Mouse (Mus musculus): ENCODE results near the gene 4931422A03Rik. TPM values are rescaled to one million over a fixed set of nuclear protein-coding genes. Genes with fewer than 3 reads are reported as not detected.

The 4931422A03Rik gene
- polyA plus RNA-seq, 1 experiment: not detected

GRCm38 (mm10) chr2:104044479-104045080 lies 16.4 kb upstream of the 4931422A03Rik start:
- no peak overlapping the region for H3K27ac ChIP-seq (ENCODE audit: insufficient read depth, low read length)
- H3K4me3 ChIP-seq (ENCODE audit: insufficient read depth, low read length): no peak overlapping the region
- TF ChIP-seq POLR2A (IDR thresholded peaks at IDR 0.05; ENCODE audit: low read depth, low read length) (no peak), CTCF (IDR thresholded peaks at IDR 0.05; ENCODE audit: borderline replicate concordance, insufficient read depth, low read length) (no peak)
- no peaks in the 10 kb centered on the region for H3K4me1 ChIP-seq (ENCODE audit: control insufficient read depth, insufficient read depth, low read length)

- TF ChIP-seq POLR2A (IDR thresholded peaks at IDR 0.05; ENCODE audit: low read depth, low read length): no peak
- no peak overlapping the region for H3K27ac ChIP-seq (ENCODE audit: insufficient read depth, low read length)
These were observed 15.7 kb upstream of the 4931422A03Rik start for GRCm38 (mm10) chr2:104043624-104044478.

GRCm38 (mm10) chr2:104042766-104043165 lies 14.6 kb upstream of the 4931422A03Rik start:
- H3K27ac ChIP-seq (ENCODE audit: insufficient read depth, low read length): no peak overlapping the region
- no peaks in the 10 kb centered on the region for H3K4me1 ChIP-seq (ENCODE audit: control insufficient read depth, insufficient read depth, low read length)
- TF ChIP-seq POLR2A (IDR thresholded peaks at IDR 0.05; ENCODE audit: low read depth, low read length): no peak
- TF ChIP-seq CTCF (IDR thresholded peaks at IDR 0.05; ENCODE audit: borderline replicate concordance, insufficient read depth, low read length): no peak
- H3K4me3 ChIP-seq (ENCODE audit: insufficient read depth, low read length): no peak overlapping the region

More at GRCm38 (mm10) chr2:104043624-104044478, 15.7 kb upstream of the 4931422A03Rik start:
- H3K4me3 ChIP-seq (ENCODE audit: insufficient read depth, low read length): no peak overlapping the region
- H3K4me1 ChIP-seq (ENCODE audit: control insufficient read depth, insufficient read depth, low read length): no peaks in the 10 kb centered on the region

DNA sequence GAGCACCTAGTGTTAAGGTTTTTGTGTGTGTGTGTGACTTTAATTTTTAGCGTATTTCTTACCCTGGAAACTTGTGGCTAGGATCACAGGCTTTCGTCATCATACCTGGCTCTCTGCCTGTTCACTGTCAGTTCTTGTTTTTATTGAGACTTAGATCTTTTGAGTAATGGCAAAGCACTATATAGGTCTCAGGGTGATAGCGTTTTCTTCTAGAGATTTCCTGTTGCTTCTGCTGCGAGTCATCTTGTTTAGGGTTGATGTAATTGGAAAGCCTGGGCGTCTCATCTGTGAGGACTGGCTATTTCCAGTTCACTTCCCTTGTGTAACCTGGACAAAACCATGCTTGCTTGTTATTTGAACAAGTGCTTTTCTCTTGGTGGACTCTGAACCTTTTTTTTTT lies 13.5 kb upstream of the 4931422A03Rik start:
- no peak for TF ChIP-seq CTCF (IDR thresholded peaks at IDR 0.05; ENCODE audit: borderline replicate concordance, insufficient read depth, low read length)
- TF ChIP-seq POLR2A (IDR thresholded peaks at IDR 0.05; ENCODE audit: low read depth, low read length): no peak
- no peak overlapping the region for H3K27ac ChIP-seq (ENCODE audit: insufficient read depth, low read length)
- H3K4me1 ChIP-seq (ENCODE audit: control insufficient read depth, insufficient read depth, low read length): no peaks in the 10 kb centered on the region
- H3K4me3 ChIP-seq (ENCODE audit: insufficient read depth, low read length): no peak overlapping the region

- H3K27ac ChIP-seq (ENCODE audit: insufficient read depth, low read length): no peak overlapping the region
- no peak overlapping the region for H3K4me3 ChIP-seq (ENCODE audit: insufficient read depth, low read length)
- no peak for TF ChIP-seq CTCF (IDR thresholded peaks at IDR 0.05; ENCODE audit: borderline replicate concordance, insufficient read depth, low read length)
- no peak for TF ChIP-seq POLR2A (IDR thresholded peaks at IDR 0.05; ENCODE audit: low read depth, low read length)
- H3K4me1 ChIP-seq (ENCODE audit: control insufficient read depth, insufficient read depth, low read length): no peaks in the 10 kb centered on the region
These were observed 10.1 kb upstream of the 4931422A03Rik start for GRCm38 (mm10) chr2:104038236-104038635.

DNA sequence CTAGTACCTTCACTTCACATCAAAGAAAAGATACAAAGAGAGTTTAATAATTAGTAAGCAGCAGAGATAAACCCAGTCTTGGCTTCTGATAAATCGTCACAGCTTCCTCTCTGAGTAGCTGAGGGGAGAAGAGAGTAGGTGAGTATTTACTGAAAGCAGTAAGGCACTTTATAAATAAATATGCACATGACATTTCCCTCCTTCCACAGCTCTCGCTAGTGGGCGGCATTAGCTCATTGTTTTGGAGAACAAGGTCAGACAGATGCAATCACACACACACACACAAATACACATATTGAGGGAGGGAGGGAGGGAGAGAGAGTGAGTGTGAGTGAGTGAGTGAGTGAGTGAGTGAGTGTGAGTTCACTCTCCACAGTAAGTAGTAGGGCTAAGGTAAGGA lies 8.2 kb upstream of the 4931422A03Rik start:
- no peak overlapping the region for H3K4me3 ChIP-seq (ENCODE audit: insufficient read depth, low read length)
- no peaks in the 10 kb centered on the region for H3K4me1 ChIP-seq (ENCODE audit: control insufficient read depth, insufficient read depth, low read length)
- TF ChIP-seq POLR2A (IDR thresholded peaks at IDR 0.05; ENCODE audit: low read depth, low read length) (no peak), CTCF (IDR thresholded peaks at IDR 0.05; ENCODE audit: borderline replicate concordance, insufficient read depth, low read length) (no peak)
- H3K27ac ChIP-seq (ENCODE audit: insufficient read depth, low read length): no peak overlapping the region

DNA sequence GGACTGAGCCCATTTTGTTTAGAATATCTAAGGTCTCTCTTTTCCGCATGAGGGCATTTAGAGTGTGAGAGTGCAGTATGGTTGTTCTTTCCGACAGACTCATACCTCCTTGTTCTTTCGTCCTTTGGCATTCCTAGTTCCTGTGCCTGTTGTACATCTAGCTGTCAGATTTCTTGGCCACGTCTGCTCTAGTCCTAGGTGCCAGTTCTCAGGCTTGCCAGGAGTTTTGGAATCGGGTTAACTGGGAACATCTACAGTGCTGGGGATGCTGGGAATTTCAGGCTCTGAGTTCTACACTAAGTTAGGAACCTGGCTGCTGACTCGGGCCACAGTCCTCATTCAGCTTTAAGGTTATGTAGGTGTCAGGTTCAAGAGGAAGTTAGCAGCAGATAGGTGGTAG lies 7.4 kb upstream of the 4931422A03Rik start:
- H3K27ac ChIP-seq (ENCODE audit: insufficient read depth, low read length): no peak overlapping the region
- no peaks in the 10 kb centered on the region for H3K4me1 ChIP-seq (ENCODE audit: control insufficient read depth, insufficient read depth, low read length)
- TF ChIP-seq CTCF (IDR thresholded peaks at IDR 0.05; ENCODE audit: borderline replicate concordance, insufficient read depth, low read length): no peak
- TF ChIP-seq POLR2A (IDR thresholded peaks at IDR 0.05; ENCODE audit: low read depth, low read length): no peak
- H3K4me3 ChIP-seq (ENCODE audit: insufficient read depth, low read length): no peak overlapping the region

- Histone ChIP-seq H3K4me3 (ENCODE audit: insufficient read depth, low read length) (no peak overlapping the region), H3K4me1 (ENCODE audit: control insufficient read depth, insufficient read depth, low read length) (no peaks in the 10 kb centered on the region), H3K27ac (ENCODE audit: insufficient read depth, low read length) (no peak overlapping the region)
- TF ChIP-seq POLR2A (IDR thresholded peaks at IDR 0.05; ENCODE audit: low read depth, low read length) (no peak), CTCF (IDR thresholded peaks at IDR 0.05; ENCODE audit: borderline replicate concordance, insufficient read depth, low read length) (peak; percentile 75; the same call in 1 of the 2 replicates)
These were observed 6.8 kb upstream of the 4931422A03Rik start for GRCm38 (mm10) chr2:104034832-104035472.

- TF ChIP-seq POLR2A (IDR thresholded peaks at IDR 0.05; ENCODE audit: low read depth, low read length): no peak
- H3K27ac ChIP-seq (ENCODE audit: insufficient read depth, low read length): no peak overlapping the region
These were observed 3.9 kb upstream of the 4931422A03Rik start for GRCm38 (mm10) chr2:104032056-104032455.

DNA sequence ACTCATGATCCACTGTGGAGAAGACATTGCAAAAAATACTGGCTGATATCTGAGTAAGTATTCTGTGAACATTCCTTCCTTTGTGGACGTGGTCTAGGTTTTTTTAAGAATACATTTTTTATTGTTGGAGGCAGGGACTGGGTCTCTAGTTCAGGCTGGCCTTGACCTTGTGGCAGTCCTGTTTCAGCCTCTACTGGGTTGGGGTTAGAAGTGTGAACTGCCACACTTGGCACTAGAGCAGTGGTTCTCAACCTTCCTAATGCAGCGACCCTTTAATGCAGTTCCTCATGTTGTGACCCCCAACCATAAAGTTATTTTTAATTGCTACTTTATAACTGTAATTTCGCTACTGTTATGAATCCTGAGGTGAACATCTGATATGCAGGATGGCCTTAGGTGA lies 2.2 kb upstream of the 4931422A03Rik start:
- peaks cover 2% of the 10 kb centered on the region for H3K4me1 ChIP-seq (ENCODE audit: control insufficient read depth, insufficient read depth, low read length)
- no peak overlapping the region for H3K4me3 ChIP-seq (ENCODE audit: insufficient read depth, low read length)
- TF ChIP-seq CTCF (IDR thresholded peaks at IDR 0.05; ENCODE audit: borderline replicate concordance, insufficient read depth, low read length): no peak
- no peak overlapping the region for H3K27ac ChIP-seq (ENCODE audit: insufficient read depth, low read length)

More at GRCm38 (mm10) chr2:104032056-104032455, 3.9 kb upstream of the 4931422A03Rik start:
- Histone ChIP-seq H3K4me1 (ENCODE audit: control insufficient read depth, insufficient read depth, low read length) (peaks cover 2% of the 10 kb centered on the region), H3K4me3 (ENCODE audit: insufficient read depth, low read length) (no peak overlapping the region)
